Mouse (Mus musculus) splenic B cell, adult 2 months (primary cell): ENCODE results near the gene Gria1.

ENCODE experiments used
- DNase-seq: peaks from one replicate; pipeline ENCODE4 v3.0.0-alpha.2; 2011; ENCODE audit warnings: low read depth, low spot score
- H3K27me3 ChIP-seq: 2 replicates; pipeline ENCODE4 v1.6.1; 2012; ENCODE audit warnings: mild to moderate bottlenecking, low read length, moderate library complexity, mixed read lengths; ENCODE audit not compliant: control insufficient read depth, poor library complexity, insufficient read depth, severe bottlenecking
- H3K36me3 ChIP-seq: 2 replicates; pipeline ENCODE4 v1.6.1; 2012; ENCODE audit warnings: mild to moderate bottlenecking, low read length, moderate library complexity, mixed read lengths; ENCODE audit not compliant: control insufficient read depth, poor library complexity, insufficient read depth, severe bottlenecking

The Gria1 gene

GRCm38 (mm10) chr11:57244543-57244942, 233.4 kb downstream of the Gria1 start:
- no peak for DNase-seq

GRCm38 (mm10) chr11:57248870-57249269, 237.7 kb downstream of the Gria1 start:
- H3K36me3 ChIP-seq, result no peaks in the 10 kb centered on the region
- no peak for DNase-seq
- no peaks in the 10 kb centered on the region for H3K27me3 ChIP-seq

More at GRCm38 (mm10) chr11:57244543-57244942, 233.4 kb downstream of the Gria1 start:
- H3K36me3 ChIP-seq, result no peaks in the 10 kb centered on the region
- no peaks in the 10 kb centered on the region for H3K27me3 ChIP-seq

DNA sequence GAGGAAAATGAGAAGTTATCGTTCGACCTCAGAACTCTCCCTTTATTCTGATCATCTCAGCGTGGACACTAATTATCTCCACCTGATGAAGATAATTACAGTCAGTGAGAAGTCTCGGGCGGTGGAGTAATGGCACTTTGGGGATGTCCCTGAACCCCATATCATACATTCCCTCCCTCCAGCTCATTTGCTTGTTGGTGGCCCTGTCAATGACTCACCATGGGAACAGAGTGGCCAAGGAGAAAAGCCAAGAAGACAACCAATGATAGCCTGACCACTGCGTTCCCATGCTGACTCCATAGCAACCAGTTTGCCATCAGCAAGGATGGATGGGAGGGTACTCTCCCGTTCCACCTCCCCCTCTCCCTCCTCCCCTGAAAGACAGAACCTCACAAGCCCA, 238.9 kb downstream of the Gria1 start:
- Histone ChIP-seq H3K27me3 (no peaks in the 10 kb centered on the region), H3K36me3 (no peaks in the 10 kb centered on the region)
- no peak for DNase-seq

DNA sequence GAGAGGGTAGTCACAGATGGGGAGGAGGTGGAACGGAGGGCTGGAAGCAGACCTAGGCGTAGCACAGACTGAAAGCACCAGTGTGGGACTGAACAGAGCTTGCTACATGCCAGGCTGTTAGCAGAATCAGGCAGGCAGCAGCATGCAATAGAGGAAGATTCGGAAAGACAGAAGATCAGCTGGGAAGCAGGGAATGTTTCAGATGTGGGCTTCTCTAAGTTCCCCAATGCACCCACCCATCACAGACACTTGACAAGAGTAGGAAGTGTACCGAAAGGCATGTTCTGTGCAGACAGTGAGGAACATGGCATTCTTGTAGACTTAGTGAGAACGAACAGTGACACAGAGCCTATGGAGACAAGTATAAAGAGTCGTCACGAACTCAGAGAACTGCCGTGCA, 260.5 kb downstream of the Gria1 start:
- no peak for DNase-seq
- H3K27me3 ChIP-seq, result no peaks in the 10 kb centered on the region
- no peaks in the 10 kb centered on the region for H3K36me3 ChIP-seq

- Histone ChIP-seq H3K27me3 (no peaks in the 10 kb centered on the region), H3K36me3 (no peaks in the 10 kb centered on the region)
- no peak for DNase-seq
These were observed 263.5 kb downstream of the Gria1 start for GRCm38 (mm10) chr11:57274687-57275086.

DNA sequence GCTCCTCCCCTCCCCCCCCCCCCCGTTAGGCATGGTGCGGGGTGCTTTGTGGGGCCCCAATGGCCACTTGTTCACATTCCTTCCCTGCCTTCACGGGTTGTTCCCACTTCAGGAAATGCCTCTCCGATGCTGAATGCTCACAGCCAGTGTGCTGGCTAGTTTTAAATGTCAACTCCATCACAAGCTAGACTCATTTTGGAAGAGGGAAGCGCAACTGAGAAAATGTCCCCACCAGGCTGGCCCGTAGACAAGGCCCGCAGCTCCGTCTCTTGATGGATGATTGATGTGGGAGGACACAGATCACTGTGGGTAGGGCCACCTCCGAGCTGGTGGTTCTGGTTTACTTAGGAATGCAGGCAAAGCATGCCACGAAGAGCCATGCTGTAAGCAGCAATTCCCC, 266.9 kb downstream of the Gria1 start:
- Histone ChIP-seq H3K36me3 (no peaks in the 10 kb centered on the region), H3K27me3 (no peaks in the 10 kb centered on the region)
- DNase-seq, result no peak

GRCm38 (mm10) chr11:57286119-57286518, 274.9 kb downstream of the Gria1 start:
- Histone ChIP-seq H3K36me3 (no peaks in the 10 kb centered on the region), H3K27me3 (no peaks in the 10 kb centered on the region)
- DNase-seq, result no peak

GRCm38 (mm10) chr11:57297376-57297775, 286.2 kb downstream of the Gria1 start:
- no peak for DNase-seq
- no peaks in the 10 kb centered on the region for H3K36me3 ChIP-seq
- no peaks in the 10 kb centered on the region for H3K27me3 ChIP-seq

DNA sequence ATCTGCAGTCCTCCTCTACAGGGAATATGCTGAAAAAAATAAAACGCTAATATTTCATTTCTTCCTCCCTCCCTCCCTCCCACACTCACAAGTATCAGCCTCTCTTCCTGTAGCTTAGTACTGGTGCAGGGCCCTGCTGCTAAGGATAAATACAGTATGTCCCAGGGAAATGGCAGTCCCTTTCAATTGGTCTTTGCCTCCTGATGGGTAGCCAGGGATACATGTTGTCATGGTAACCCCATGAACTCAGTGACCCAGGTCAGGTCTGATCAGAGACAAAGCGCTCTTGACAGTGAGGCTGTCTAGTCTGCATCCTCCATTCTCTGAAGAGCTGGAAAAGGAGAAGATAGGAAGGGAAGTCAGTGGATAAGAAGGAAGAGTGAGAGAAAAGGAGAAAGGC, 287.1 kb downstream of the Gria1 start:
- no peaks in the 10 kb centered on the region for H3K27me3 ChIP-seq
- no peak for DNase-seq
- no peaks in the 10 kb centered on the region for H3K36me3 ChIP-seq

GRCm38 (mm10) chr11:57298665-57299064, 287.5 kb downstream of the Gria1 start:
- no peaks in the 10 kb centered on the region for H3K27me3 ChIP-seq
- DNase-seq, result no peak
- no peaks in the 10 kb centered on the region for H3K36me3 ChIP-seq

- no peaks in the 10 kb centered on the region for H3K27me3 ChIP-seq
- H3K36me3 ChIP-seq, result no peaks in the 10 kb centered on the region
- DNase-seq, result no peak
These were observed 292.4 kb downstream of the Gria1 start for GRCm38 (mm10) chr11:57303602-57304001.

GRCm38 (mm10) chr11:57306116-57306515, 294.9 kb downstream of the Gria1 start:
- H3K36me3 ChIP-seq, result no peaks in the 10 kb centered on the region
- no peak for DNase-seq
- H3K27me3 ChIP-seq, result no peaks in the 10 kb centered on the region

- DNase-seq, result no peak
- H3K36me3 ChIP-seq, result no peaks in the 10 kb centered on the region
- H3K27me3 ChIP-seq, result no peaks in the 10 kb centered on the region
These were observed 295.7 kb downstream of the Gria1 start for GRCm38 (mm10) chr11:57306892-57307291.

GRCm38 (mm10) chr11:57317063-57317462, 305.9 kb downstream of the Gria1 start:
- H3K36me3 ChIP-seq, result no peaks in the 10 kb centered on the region
- no peak for DNase-seq
- H3K27me3 ChIP-seq, result no peaks in the 10 kb centered on the region

DNA sequence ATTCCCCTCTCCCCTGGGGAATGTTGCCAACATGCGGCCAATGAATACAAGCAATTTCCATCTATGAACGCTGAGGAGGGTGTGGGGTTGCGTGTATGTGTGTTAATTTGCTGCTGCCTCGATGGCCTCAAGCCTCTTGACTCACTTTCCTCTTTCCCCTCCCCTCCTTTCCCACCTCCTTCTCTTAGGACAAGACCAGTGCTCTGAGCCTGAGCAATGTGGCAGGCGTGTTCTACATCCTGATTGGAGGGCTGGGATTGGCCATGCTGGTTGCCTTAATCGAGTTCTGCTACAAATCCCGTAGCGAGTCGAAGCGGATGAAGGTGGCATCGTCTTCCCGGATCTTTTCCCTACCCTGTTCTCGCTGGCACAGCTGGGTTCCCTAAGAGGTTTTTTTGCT, 306.3 kb downstream of the Gria1 start:
- no peak for DNase-seq
- no peaks in the 10 kb centered on the region for H3K36me3 ChIP-seq
- H3K27me3 ChIP-seq, result no peaks in the 10 kb centered on the region

DNA sequence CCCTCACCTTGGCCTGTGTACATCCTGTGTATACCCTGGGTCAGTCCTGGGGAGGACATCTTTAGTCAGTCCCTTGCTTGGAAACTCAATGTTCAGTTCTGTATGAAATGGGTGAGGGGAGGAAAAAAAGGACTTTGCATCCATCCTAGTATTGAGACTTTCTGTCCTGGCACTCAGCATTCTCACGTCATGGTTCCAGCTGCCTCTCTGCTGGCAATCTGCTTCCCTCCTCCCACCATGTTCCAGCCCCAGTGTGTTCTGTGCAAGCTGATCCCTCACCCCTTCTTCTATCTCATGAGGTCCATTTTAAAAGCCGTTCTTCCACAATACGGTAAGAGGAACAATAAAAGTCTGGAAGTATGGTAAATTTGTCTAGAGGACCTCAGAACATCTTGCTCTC, 308.2 kb downstream of the Gria1 start:
- no peak for DNase-seq
- no peaks in the 10 kb centered on the region for H3K36me3 ChIP-seq

More for the DNA sequence above, 308.2 kb downstream of the Gria1 start:
- no peaks in the 10 kb centered on the region for H3K27me3 ChIP-seq
